Mouse (Mus musculus) liver, postnatal 0 days (tissue): ENCODE data around the gene Ripk1. TPM values are rescaled to one million over a fixed set of nuclear protein-coding genes. Genes with fewer than 3 reads are reported as not detected.

Experiments used
- ATAC-seq: fragments of 200-750 bp; cut with Nextera tagmentation; 2 replicates; pipeline ENCODE4 v1.8.0; 2017; ENCODE audit warnings: mild to moderate bottlenecking, moderate library complexity
- DNase-seq: peaks from one replicate; pipeline ENCODE4 v3.0.0-alpha.2; 2016
- H3K27ac ChIP-seq: fragments of 300-500 bp; sonication (generic); 2 replicates; pipeline ENCODE4 v1.5.1; 2014; ENCODE audit warnings: antibody characterized with exemption, moderate library complexity, mild to moderate bottlenecking, low read depth
- H3K27me3 ChIP-seq: fragments of 300-500 bp; sonication (generic); 2 replicates; pipeline ENCODE4 v1.6.1; 2014; ENCODE audit warnings: low read length, control low read depth, mixed read lengths; ENCODE audit not compliant: insufficient read depth
- H3K36me3 ChIP-seq: fragments of 300-500 bp; sonication (generic); replicated peaks from 2 replicates; pipeline ENCODE4 v1.6.1; 2014; ENCODE audit warnings: mild to moderate bottlenecking, control low read depth, low read length, moderate library complexity, mixed read lengths; ENCODE audit not compliant: insufficient read depth
- H3K4me1 ChIP-seq: fragments of 300-500 bp; sonication (generic); 2 replicates; pipeline ENCODE4 v1.6.1; 2014; ENCODE audit warnings: antibody characterized with exemption, mild to moderate bottlenecking, control low read depth; ENCODE audit not compliant: insufficient read depth
- H3K4me2 ChIP-seq: fragments of 300-500 bp; sonication (generic); 2 replicates; pipeline ENCODE4 v1.6.1; 2014; ENCODE audit warnings: low read depth, mild to moderate bottlenecking, low read length, moderate library complexity, mixed read lengths
- H3K4me3 ChIP-seq: fragments of 300-500 bp; sonication (generic); 2 replicates; pipeline ENCODE4 v1.5.1; 2014; ENCODE audit warnings: low read depth, low read length
- H3K9ac ChIP-seq: fragments of 300-500 bp; sonication (generic); replicated peaks from 2 replicates; pipeline ENCODE4 v1.6.1; 2014; ENCODE audit warnings: mild to moderate bottlenecking, moderate library complexity
- H3K9me3 ChIP-seq: fragments of 300-500 bp; sonication (generic); 2 replicates; pipeline ENCODE4 v1.6.1; 2016; ENCODE audit warnings: mild to moderate bottlenecking, control low read depth, low read length, mixed read lengths
- CTCF ChIP-seq: sonication (generic); IDR thresholded peaks from 2 replicates; pipeline ENCODE4 v1.5.1; 2016; ENCODE audit warnings: antibody characterized with exemption, low read depth
- EP300 ChIP-seq: IDR thresholded peaks from 2 replicates; pipeline ENCODE4 v1.6.1; 2016; ENCODE audit warnings: antibody characterized with exemption, low read depth, mild to moderate bottlenecking
- WGBS: fragments of 180-500 bp; shearing (Covaris S2); extraction: QIAGEN DNeasy Blood & Tissue Kit; methylation state at CpG from one replicate; pipeline ENCODE4 v1.1.7; 2014; ENCODE audit not compliant: insufficient replicate concordance; 5-methylcytosine and 5-hydroxymethylcytosine counted together
- polyA plus RNA-seq: library from polyadenylated mRNA; unstranded; fragments of >200 nt; fragmentation: Nextera tagmentation; extraction: Ambion mirVana; gene quantifications from 2 replicates; pipeline ENCODE4 v1.2.1, GENCODE M21; 2015

Ripk1 gene
- polyA plus RNA-seq = 10.4 and 11.3 TPM in 2 replicates

DNA sequence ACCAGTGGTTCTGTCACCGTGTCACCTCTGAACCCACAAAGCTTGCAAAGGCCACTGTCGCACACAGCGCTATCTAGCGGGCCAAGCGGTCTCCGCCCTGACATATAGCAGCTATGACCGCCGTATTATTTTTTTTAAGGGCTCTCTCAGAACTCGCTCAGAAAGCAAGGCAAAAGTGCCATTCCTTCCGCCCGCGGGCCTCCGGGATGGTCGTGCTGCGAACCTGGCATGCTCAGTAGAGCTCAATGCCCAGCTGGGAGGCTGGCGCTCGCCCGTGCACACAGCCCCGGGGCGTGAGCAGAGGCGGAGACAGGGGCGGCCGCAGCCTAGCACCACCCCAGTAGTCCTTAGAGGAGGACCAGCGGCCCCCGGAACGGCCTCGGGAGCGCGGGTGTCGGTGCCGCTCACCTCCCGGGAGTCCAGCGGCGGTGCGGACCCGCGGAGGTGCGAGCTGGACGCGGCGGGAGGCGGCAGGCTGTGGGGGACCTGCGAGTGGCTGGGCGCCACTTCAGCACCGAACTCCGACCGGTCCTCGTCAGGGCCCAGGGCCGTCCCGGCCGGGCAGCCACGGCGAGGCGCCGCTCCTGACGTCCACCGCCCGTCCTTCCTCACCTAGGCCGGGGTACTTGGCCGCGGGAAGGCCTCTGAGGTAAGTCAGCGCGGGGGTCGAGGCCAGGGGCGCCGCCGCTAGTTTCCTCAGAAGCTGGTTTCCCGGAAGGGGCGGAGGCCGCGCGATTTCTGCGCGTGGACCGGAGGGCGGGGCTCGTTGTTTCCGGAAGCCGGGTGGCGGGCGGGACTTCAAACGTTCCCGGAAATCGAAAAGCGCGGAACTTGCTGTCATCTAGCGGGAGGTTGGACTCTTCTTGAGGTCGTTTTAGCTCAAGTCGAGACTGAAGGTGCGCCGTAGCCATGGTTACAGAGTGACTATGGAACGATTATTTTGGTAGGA, at the start of gene Ripk1, which contains the start of gene Serpinb6a:
Ripk1 (plus strand) TSS at position 306 of the 949 bp plus-strand sequence.
Serpinb6a (minus strand) TSS at position 737 of the 949 bp plus-strand sequence.
- H3K36me3 ChIP-seq = no peaks in the 10 kb centered on the region
- ATAC-seq (peak; percentile 98), DNase-seq (peak; percentile 95)
- H3K27ac ChIP-seq = peak within 1 kb of the TSS; percentile 96
- H3K27me3 ChIP-seq = no peaks in the 10 kb centered on the region
- H3K9ac ChIP-seq = peak within 1 kb of the TSS; percentile 84
- H3K4me1 ChIP-seq = peaks cover 9% of the 10 kb centered on the region
- 2% methylated on average over 90 of the region's 92 CpGs for WGBS
- no peaks in the 10 kb centered on the region for H3K9me3 ChIP-seq
- H3K4me2 ChIP-seq = peak within 1 kb of the TSS; percentile 85
- TF ChIP-seq EP300 (0 out of 2 replicates have a peak, but pooled peaks have one; percentile 26), CTCF (peak; percentile 66)
- peak within 1 kb of the TSS; percentile 89 for H3K4me3 ChIP-seq

DNA sequence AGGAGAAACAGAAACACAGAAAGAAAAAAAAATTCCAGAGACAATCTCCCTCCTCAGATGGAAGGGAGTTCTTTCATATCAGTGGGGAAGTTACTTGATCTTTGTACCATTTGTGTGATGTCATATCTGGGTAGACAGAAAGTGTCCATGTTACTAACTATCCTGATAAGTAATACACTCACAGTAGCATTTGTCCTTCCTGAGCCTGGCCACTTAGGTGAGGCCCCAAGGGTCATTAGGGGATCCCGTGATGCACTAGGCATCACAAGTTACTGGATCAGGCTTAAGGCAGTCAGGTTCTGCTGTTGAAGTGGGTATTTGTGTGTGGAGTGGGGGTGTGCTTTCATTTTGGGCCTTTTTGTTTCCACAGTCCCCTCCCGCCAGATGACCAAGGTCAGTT, 49.2 kb upstream of the Ripk1 start:
- Histone ChIP-seq H3K4me2 (no peak overlapping the region), H3K4me3 (no peak overlapping the region), H3K36me3 (no peaks in the 10 kb centered on the region), H3K9me3 (no peaks in the 10 kb centered on the region), H3K4me1 (no peaks in the 10 kb centered on the region), H3K27ac (no peak overlapping the region), H3K27me3 (no peaks in the 10 kb centered on the region), H3K9ac (no peak overlapping the region)
- 77% methylated on average over 2 of the region's 2 CpGs for WGBS
- TF ChIP-seq CTCF = no peak
- TF ChIP-seq EP300 = no peak
- no peak for DNase-seq
- ATAC-seq = no peak

DNA sequence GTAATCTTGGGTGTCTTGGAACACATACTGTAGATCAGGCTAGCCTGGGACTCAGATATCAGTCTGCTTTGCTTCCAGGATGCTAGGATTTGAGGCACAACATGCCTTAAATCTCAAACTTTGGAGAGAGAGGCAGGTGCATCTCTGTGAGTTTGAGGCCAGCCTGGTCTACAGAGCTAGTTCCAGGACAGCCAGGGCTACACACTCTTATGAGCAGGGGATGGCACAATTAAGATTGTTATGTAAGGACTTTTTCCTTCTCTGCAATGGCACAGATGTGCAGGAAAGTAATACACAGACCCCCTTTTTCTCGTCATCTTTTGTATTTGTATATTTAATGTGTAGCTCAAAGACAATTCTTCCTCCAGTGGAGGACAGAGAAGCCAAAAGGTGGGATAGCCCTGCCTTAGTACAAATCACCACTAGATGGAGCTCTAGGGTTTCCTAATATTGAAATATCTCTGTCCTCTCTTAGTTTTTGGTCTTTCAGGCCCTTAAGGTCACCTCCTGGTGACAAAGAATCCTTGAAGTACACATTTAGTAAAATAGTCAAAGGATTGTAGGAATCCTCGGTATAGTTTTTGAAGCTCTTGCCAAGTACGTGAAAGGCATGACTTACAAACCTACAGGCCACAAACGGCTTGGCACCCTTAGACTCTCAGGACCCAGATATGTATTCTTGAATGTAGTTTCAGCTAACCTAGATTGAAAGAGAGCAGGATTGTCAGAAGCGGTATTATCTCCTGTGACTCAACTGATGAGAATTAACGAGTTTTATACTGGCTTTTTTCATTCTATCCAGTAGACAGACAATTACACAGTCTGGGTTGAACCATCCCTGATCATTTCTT, 45.4 kb upstream of the Ripk1 start:
- H3K27ac ChIP-seq = no peak overlapping the region
- H3K9ac ChIP-seq = no peak overlapping the region
- H3K4me2 ChIP-seq = no peak overlapping the region
- no peak overlapping the region for H3K4me3 ChIP-seq
- TF ChIP-seq EP300 (no peak), CTCF (peak; percentile 80)
- no peaks in the 10 kb centered on the region for H3K27me3 ChIP-seq
- DNase-seq (no peak), ATAC-seq (peak; percentile 48; the same call in 1 of the 2 replicates)
- H3K9me3 ChIP-seq = no peaks in the 10 kb centered on the region
- 41% methylated on average over 6 of the region's 6 CpGs for WGBS
- H3K4me1 ChIP-seq = no peaks in the 10 kb centered on the region
- no peaks in the 10 kb centered on the region for H3K36me3 ChIP-seq

DNA sequence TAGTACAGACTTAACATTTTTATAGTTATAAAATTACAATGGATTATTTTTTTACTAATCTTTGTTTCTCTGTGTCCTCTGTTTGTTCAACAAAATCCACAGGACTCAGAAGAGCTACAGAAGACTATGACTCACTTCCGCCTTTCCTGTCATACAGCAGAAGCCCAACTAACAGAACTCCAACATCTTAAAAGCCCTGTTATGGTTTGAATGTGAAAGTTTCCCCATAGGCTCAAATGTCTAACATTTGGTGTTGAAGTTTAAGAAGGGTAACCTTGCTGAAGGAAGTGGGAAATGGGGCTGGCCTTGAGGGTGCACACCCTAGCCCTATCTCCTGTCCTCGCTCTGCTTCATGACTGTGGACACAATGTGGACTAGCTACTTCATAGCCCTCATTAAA, 42.4 kb upstream of the Ripk1 start:
- DNase-seq (no peak), ATAC-seq (no peak)
- Histone ChIP-seq H3K4me2 (no peak overlapping the region), H3K9me3 (no peaks in the 10 kb centered on the region), H3K4me1 (no peaks in the 10 kb centered on the region), H3K36me3 (no peaks in the 10 kb centered on the region), H3K4me3 (no peak overlapping the region), H3K27me3 (no peaks in the 10 kb centered on the region), H3K9ac (no peak overlapping the region), H3K27ac (no peak overlapping the region)
- WGBS = 80% methylated on average over 2 of the region's 2 CpGs
- no peak for TF ChIP-seq EP300
- no peak for TF ChIP-seq CTCF

DNA sequence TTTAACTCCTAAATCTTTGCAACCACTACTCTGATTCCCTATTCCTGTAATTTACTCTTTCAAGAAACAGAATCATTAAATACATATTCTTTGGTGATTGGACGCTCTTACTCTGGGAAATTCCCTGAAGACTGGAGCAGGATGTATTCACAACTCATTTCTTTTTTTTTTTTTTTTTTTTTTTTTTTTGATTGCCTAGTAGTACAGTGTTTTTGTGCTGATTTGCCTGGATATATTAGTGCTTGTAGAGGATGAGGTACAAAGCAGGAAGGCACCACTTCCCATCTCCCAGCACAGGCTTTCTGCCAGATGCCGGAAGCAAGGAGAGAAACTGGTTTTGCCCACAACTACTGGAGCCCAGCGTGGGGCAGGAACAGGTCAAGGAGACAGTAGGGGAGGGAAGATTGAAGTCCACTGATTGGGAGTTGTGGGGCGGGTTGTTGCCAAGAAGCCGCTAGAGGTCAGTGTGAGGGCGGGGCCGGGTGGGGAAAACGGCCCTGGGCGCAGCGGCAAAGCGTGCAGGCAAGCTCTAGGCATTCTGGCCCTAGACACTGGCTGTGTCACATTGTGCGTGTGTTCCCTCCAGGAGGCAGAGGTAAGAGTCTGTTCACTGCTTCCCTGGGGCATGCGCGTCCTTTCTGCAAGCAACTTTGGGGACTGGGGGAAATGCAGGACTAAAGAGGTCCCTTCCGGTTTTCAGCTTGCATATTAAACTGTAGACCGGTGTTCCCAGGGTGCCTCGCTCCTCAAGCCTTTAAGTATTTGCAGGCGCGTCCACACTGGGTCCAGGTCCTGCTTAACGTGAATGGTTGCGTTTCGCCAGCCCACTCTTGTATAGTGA, 37.7 kb upstream of the Ripk1 start, which contains the start of gene Nqo2:
Nqo2 (plus strand) TSS at position 482 of the 841 bp plus-strand sequence.
- H3K4me2 ChIP-seq = peak within 1 kb of the TSS; percentile 84
- peak; percentile 85 for DNase-seq
- peak within 1 kb of the TSS; percentile 98 for H3K27ac ChIP-seq
- peak within 1 kb of the TSS; percentile 77 for H3K9ac ChIP-seq
- TF ChIP-seq CTCF (peak; percentile 65), EP300 (peak; percentile 59)
- no peaks in the 10 kb centered on the region for H3K9me3 ChIP-seq
- WGBS = 4% methylated on average over 22 of the region's 22 CpGs
- H3K36me3 ChIP-seq = no peaks in the 10 kb centered on the region
- peak; percentile 85 for ATAC-seq
- H3K4me3 ChIP-seq = peak within 1 kb of the TSS; percentile 75
- H3K27me3 ChIP-seq = no peaks in the 10 kb centered on the region
- peaks cover 10% of the 10 kb centered on the region; the same call in 1 of the 2 replicates for H3K4me1 ChIP-seq
